ENCODE assay signal across 8 mouse cellular contexts in genomic region chr11:76647062-76647461, GRCm38 (mm10). TPM values are rescaled to one million over a fixed set of nuclear protein-coding genes. Genes with fewer than 3 reads are reported as not detected.
DNase-seq lines count a peak whose midpoint lies in the region; ATAC-seq and TF ChIP-seq lines count a peak whose summit lies in the region.
"Had no signal": no experiment of that assay in that cellular context is flagged by ENCODE, and none has a peak within 500 bp of the region (broad histone marks: within the 10 kb centered on the region; RNA-seq: fewer than 3 reads in every experiment).

No protein-coding gene starts in this region.

- H3K36me3 ChIP-seq in lung, embryonic 16.5 days (ENCODE audit: control insufficient read depth, insufficient read depth, low read length), result no peaks in the 10 kb centered on the region
- no peaks in the 10 kb centered on the region for H3K36me3 ChIP-seq in embryonic facial prominence, embryonic 13.5 days
- H3K36me3 ChIP-seq in intestine, embryonic 14.5 days (ENCODE audit: control insufficient read depth, insufficient read depth, low read length), result no peaks in the 10 kb centered on the region
- no peaks in the 10 kb centered on the region for H3K36me3 ChIP-seq in stomach, embryonic 15.5 days

- no peak for DNase-seq in lung, adult 2 months
- no peak for DNase-seq in intestine, embryonic 14.5 days (ENCODE audit: low spot score)
- no peak for DNase-seq in ovary, postnatal 36 days (ENCODE audit: low spot score)
- DNase-seq in left cerebral cortex, adult 11 months (ENCODE audit: low spot score), result no peak

- WGBS in lung, embryonic 16.5 days, result 9% methylated on average over 7 of the region's 7 CpGs
- 4% methylated on average over 7 of the region's 7 CpGs for WGBS in lung, adult 2 months
- 2% methylated on average over 7 of the region's 7 CpGs for WGBS in embryonic facial prominence, embryonic 13.5 days
- 18% methylated on average over 7 of the region's 7 CpGs for WGBS in intestine, embryonic 14.5 days
- WGBS in stomach, embryonic 15.5 days, result 9% methylated on average over 7 of the region's 7 CpGs

- no peak for TF ChIP-seq CTCF in lung, adult 2 months (IDR thresholded peaks at IDR 0.05; ENCODE audit: insufficient read depth, low read length)

- peaks cover 3% of the 10 kb centered on the region; the same call in 1 of the 2 replicates for H3K27me3 ChIP-seq in lung, embryonic 16.5 days (ENCODE audit: control insufficient read depth, insufficient read depth, low read depth, low read length)
- H3K27me3 ChIP-seq in embryonic facial prominence, embryonic 13.5 days, result no peaks in the 10 kb centered on the region
- H3K27me3 ChIP-seq in intestine, embryonic 14.5 days (replicated peaks; ENCODE audit: control insufficient read depth, insufficient read depth, low read length), result peaks cover 3% of the 10 kb centered on the region; the same call in 1 of the 2 replicates
- H3K27me3 ChIP-seq in stomach, embryonic 15.5 days (replicated peaks), result 0 out of 2 replicates have a peak, but pooled peaks cover 12% of the 10 kb centered on the region

- TF ChIP-seq POLR2A in lung, adult 2 months (IDR thresholded peaks at IDR 0.05; ENCODE audit: borderline replicate concordance, extremely low read depth, low read depth, low read length), result no peak

- H3K4me3 ChIP-seq in lung, embryonic 16.5 days (ENCODE audit: low read length), result no peak overlapping the region
- H3K4me3 ChIP-seq in lung, adult 2 months (replicated peaks; ENCODE audit: extremely low read depth, low read depth, low read length), result no peak overlapping the region
- peak overlapping the region; percentile 13; the same call in 1 of the 2 replicates for H3K4me3 ChIP-seq in embryonic facial prominence, embryonic 13.5 days
- H3K4me3 ChIP-seq in intestine, embryonic 14.5 days (ENCODE audit: low read depth, low read length), result no peak overlapping the region
- H3K4me3 ChIP-seq in stomach, embryonic 15.5 days (replicated peaks), result no peak overlapping the region

- no peaks in the 10 kb centered on the region for H3K9me3 ChIP-seq in lung, embryonic 16.5 days (ENCODE audit: control insufficient read depth, low read length)
- H3K9me3 ChIP-seq in embryonic facial prominence, embryonic 13.5 days, result no peaks in the 10 kb centered on the region
- H3K9me3 ChIP-seq in intestine, embryonic 14.5 days (ENCODE audit: control insufficient read depth, low read length), result no peaks in the 10 kb centered on the region
- H3K9me3 ChIP-seq in stomach, embryonic 15.5 days, result no peaks in the 10 kb centered on the region

- ATAC-seq in lung, embryonic 16.5 days (ENCODE audit: low read depth), result no peak
- no peak; the same call in 1 of the 2 replicates for ATAC-seq in embryonic facial prominence, embryonic 13.5 days (ENCODE audit: insufficient number of reproducible peaks, insufficient read depth, low FRiP score, low TSS enrichment, low read depth)
- no peak for ATAC-seq in intestine, embryonic 14.5 days (replicated peaks; ENCODE audit: low FRiP score, low TSS enrichment, low read depth)
- peak; percentile 41; the same call in 1 of the 2 replicates for ATAC-seq in stomach, embryonic 15.5 days (ENCODE audit: insufficient read depth, low FRiP score, low read depth)

- no peak overlapping the region for H3K9ac ChIP-seq in lung, embryonic 16.5 days (ENCODE audit: low read length)
- H3K9ac ChIP-seq in embryonic facial prominence, embryonic 13.5 days, result 0 out of 2 replicates have a peak overlapping the region, but pooled peaks have one; percentile 23
- no peak overlapping the region for H3K9ac ChIP-seq in intestine, embryonic 14.5 days (ENCODE audit: low read length)
- H3K9ac ChIP-seq in stomach, embryonic 15.5 days, result no peak overlapping the region

- peaks cover 8% of the 10 kb centered on the region for H3K4me1 ChIP-seq in lung, embryonic 16.5 days (replicated peaks; ENCODE audit: control insufficient read depth, insufficient read depth, low read length)
- peaks cover 4% of the 10 kb centered on the region for H3K4me1 ChIP-seq in lung, adult 2 months (ENCODE audit: control insufficient read depth, insufficient read depth, low read length)
- H3K4me1 ChIP-seq in embryonic facial prominence, embryonic 13.5 days, result peaks cover 31% of the 10 kb centered on the region
- peaks cover 5% of the 10 kb centered on the region; the same call in 1 of the 2 replicates for H3K4me1 ChIP-seq in intestine, embryonic 14.5 days (replicated peaks; ENCODE audit: control insufficient read depth, insufficient read depth, low read length)
- peaks cover 8% of the 10 kb centered on the region; the same call in 1 of the 2 replicates for H3K4me1 ChIP-seq in stomach, embryonic 15.5 days

- H3K27ac ChIP-seq in lung, embryonic 16.5 days (ENCODE audit: low read length), result no peak overlapping the region
- no peak overlapping the region for H3K27ac ChIP-seq in embryonic facial prominence, embryonic 13.5 days
- no peak overlapping the region for H3K27ac ChIP-seq in intestine, embryonic 14.5 days (ENCODE audit: low read depth)
- H3K27ac ChIP-seq in stomach, embryonic 15.5 days, result no peak overlapping the region; the same call in 1 of the 2 replicates

- peak overlapping the region; percentile 39 for H3K4me2 ChIP-seq in lung, embryonic 16.5 days (ENCODE audit: low read depth, low read length)
- peak overlapping the region; percentile 55 for H3K4me2 ChIP-seq in embryonic facial prominence, embryonic 13.5 days
- peak overlapping the region; percentile 37 for H3K4me2 ChIP-seq in intestine, embryonic 14.5 days (ENCODE audit: low read length)
- peak overlapping the region; percentile 40 for H3K4me2 ChIP-seq in stomach, embryonic 15.5 days

RNA-seq across cellular contexts. Expression of gene Abr, which starts 24.9 kb away (rescaled TPM):
- polyA plus RNA-seq in lung, embryonic 16.5 days (2015; fragmentation: Nextera tagmentation; extraction: Ambion mirVana), result 19.1 and 21.6 TPM in 2 replicates
- polyA plus RNA-seq in lung, adult 2 months (2012; rRNA removed), result 53.5 and 54.8 TPM in 2 replicates
- polyA plus RNA-seq in embryonic facial prominence, embryonic 13.5 days (2015; fragmentation: Nextera tagmentation; extraction: Ambion mirVana), result 35.5 and 39.1 TPM in 2 replicates
- polyA plus RNA-seq in intestine, embryonic 14.5 days (2014; fragmentation: Nextera tagmentation; extraction: Ambion mirVana), result 41.1 and 44.3 TPM in 2 replicates
- 37.4 and 41.8 TPM in 2 replicates for polyA plus RNA-seq in stomach, embryonic 15.5 days (2015; fragmentation: Nextera tagmentation; extraction: Ambion mirVana)

RNA-seq across cellular contexts. Expression of gene Bhlha9, which starts 25.2 kb away (rescaled TPM):
- 0.20 TPM in 1 of 2 replicates, not detected in the other for polyA plus RNA-seq in lung, embryonic 16.5 days (2015; fragmentation: Nextera tagmentation; extraction: Ambion mirVana)
- polyA plus RNA-seq in lung, adult 2 months (2012; rRNA removed), result not detected in 2 replicates
- polyA plus RNA-seq in embryonic facial prominence, embryonic 13.5 days (2015; fragmentation: Nextera tagmentation; extraction: Ambion mirVana), result not detected in 2 replicates
- 0.15 and 0.24 TPM in 2 replicates for polyA plus RNA-seq in intestine, embryonic 14.5 days (2014; fragmentation: Nextera tagmentation; extraction: Ambion mirVana)
- polyA plus RNA-seq in stomach, embryonic 15.5 days (2015; fragmentation: Nextera tagmentation; extraction: Ambion mirVana), result 0.28 and 0.32 TPM in 2 replicates
- polyA plus RNA-seq: liver, embryonic 16.5 days had no signal

RNA-seq across cellular contexts. Expression of gene Trarg1, which starts 32.5 kb away (rescaled TPM):
- 1.1 and 1.2 TPM in 2 replicates for polyA plus RNA-seq in lung, embryonic 16.5 days (2015; fragmentation: Nextera tagmentation; extraction: Ambion mirVana)
- 5.3 and 7.5 TPM in 2 replicates for polyA plus RNA-seq in lung, adult 2 months (2012; rRNA removed)
- polyA plus RNA-seq in embryonic facial prominence, embryonic 13.5 days (2015; fragmentation: Nextera tagmentation; extraction: Ambion mirVana), result 0.31 and 0.76 TPM in 2 replicates
- 0.08 and 0.19 TPM in 2 replicates for polyA plus RNA-seq in intestine, embryonic 14.5 days (2014; fragmentation: Nextera tagmentation; extraction: Ambion mirVana)
- polyA plus RNA-seq in stomach, embryonic 15.5 days (2015; fragmentation: Nextera tagmentation; extraction: Ambion mirVana), result 0.61 and 0.89 TPM in 2 replicates
- polyA plus RNA-seq: liver, embryonic 16.5 days had no signal
